Mouse (Mus musculus) thymus, postnatal 4 days (tissue): ENCODE measurements at regions not wholly inside any gene's neighbourhood (a gene's known extent, or its start where the extent isn't known, plus 50 kb on each side); places are given as distances from the start of the nearest gene placed in this dataset.

Experiments used
- DNase-seq: peaks from one replicate; pipeline ENCODE4 v3.0.0; 2021

- peak; percentile 41 for DNase-seq
These were observed 88.9 kb upstream of the Spred2 start for GRCm38 (mm10) chr11:19835221-19835745.

GRCm38 (mm10) chr11:19838932-19839331, 85.2 kb upstream of the Spred2 start:
- no peak for DNase-seq

- no peak for DNase-seq
These were observed 81.1 kb upstream of the Spred2 start for GRCm38 (mm10) chr11:19843084-19843483.

- no peak for DNase-seq
These were observed 76.3 kb upstream of the Spred2 start for GRCm38 (mm10) chr11:19847910-19848309.

GRCm38 (mm10) chr11:19848412-19848811, 75.8 kb upstream of the Spred2 start:
- DNase-seq = no peak

GRCm38 (mm10) chr11:19849347-19849811, 74.8 kb upstream of the Spred2 start:
- no peak for DNase-seq

GRCm38 (mm10) chr11:19849844-19850420, 74.2 kb upstream of the Spred2 start:
- DNase-seq = no peak

GRCm38 (mm10) chr11:19851022-19851615, 73.1 kb upstream of the Spred2 start:
- DNase-seq = no peak

GRCm38 (mm10) chr11:19861596-19861995, 62.6 kb upstream of the Spred2 start:
- no peak for DNase-seq

GRCm38 (mm10) chr11:19863327-19863726, 60.8 kb upstream of the Spred2 start:
- no peak for DNase-seq

- DNase-seq = no peak
These were observed 57.9 kb upstream of the Spred2 start for GRCm38 (mm10) chr11:19866262-19866661.

- no peak for DNase-seq
These were observed 54.5 kb upstream of the Spred2 start for GRCm38 (mm10) chr11:19869671-19870070.

GRCm38 (mm10) chr11:19870136-19870535, 54.0 kb upstream of the Spred2 start:
- no peak for DNase-seq

- DNase-seq = no peak
These were observed 50.4 kb upstream of the Spred2 start for GRCm38 (mm10) chr11:19873796-19874195.
